Mouse (Mus musculus) CD4-positive, CD25-positive, alpha-beta regulatory T cell (primary cell): ENCODE measurements around the gene Pkig. TPM values are rescaled to one million over a fixed set of nuclear protein-coding genes. Genes with fewer than 3 reads are reported as not detected.

Experiments used
- polyA plus RNA-seq: library from polyadenylated mRNA; unstranded; fragments of 100-300 nt; shearing (Covaris generic); gene quantifications from one replicate; pipeline ENCODE4 v1.2.1, GENCODE M21; 2017

Pkig gene
- polyA plus RNA-seq: 4.4 TPM

DNA sequence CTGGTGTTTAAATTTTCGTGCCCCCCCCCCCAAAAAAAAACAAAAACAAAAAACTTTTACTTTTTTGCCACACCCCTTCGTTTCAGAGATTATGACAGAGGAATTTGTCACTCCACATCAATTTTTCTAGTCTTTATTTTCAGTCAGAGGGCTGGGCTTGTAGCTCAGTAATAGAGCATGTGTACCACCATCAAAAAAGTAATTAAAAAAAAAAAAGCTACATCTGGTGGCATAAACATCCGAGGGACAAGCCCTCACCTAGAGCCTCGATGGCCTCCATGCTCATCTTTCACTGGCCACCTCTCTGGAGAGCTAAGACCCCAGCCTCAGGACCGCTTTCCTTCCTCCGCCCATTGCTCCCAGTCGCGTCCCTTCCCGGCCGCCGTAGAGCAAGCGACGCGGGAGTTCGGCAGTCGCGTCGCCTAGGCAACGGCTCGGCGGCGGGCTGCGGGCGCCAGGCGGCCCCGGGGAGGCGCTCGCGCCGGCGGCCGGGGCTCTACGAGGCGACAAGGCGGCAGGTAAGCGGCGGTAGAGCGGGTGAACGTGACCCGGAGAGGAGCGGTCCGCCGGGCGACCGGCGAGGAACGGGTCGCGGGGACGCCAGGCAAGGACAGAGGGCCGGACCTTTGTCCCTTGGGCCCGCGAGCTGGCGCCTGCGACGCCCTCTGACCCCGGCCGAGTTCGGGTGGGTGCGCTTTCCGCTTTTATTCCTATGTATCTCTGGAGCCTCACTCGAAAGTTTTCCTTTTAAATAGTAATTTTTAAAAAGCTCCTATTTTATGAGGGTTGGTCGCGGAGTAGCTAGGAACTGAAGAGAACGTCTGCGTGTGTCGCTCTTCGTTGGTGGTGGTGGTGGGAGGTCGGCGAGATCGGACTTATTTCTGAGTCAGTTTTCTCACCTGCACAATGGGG, at the start of gene Pkig:
TSS of gene Pkig (plus strand) at position 412 of the 912 bp plus-strand sequence.

GRCm38 (mm10) chr2:163644575-163645385, 13.4 kb upstream of the Pkig start, which contains the start of gene Serinc3:
Serinc3 (minus strand) TSS chr2:163645131.

DNA sequence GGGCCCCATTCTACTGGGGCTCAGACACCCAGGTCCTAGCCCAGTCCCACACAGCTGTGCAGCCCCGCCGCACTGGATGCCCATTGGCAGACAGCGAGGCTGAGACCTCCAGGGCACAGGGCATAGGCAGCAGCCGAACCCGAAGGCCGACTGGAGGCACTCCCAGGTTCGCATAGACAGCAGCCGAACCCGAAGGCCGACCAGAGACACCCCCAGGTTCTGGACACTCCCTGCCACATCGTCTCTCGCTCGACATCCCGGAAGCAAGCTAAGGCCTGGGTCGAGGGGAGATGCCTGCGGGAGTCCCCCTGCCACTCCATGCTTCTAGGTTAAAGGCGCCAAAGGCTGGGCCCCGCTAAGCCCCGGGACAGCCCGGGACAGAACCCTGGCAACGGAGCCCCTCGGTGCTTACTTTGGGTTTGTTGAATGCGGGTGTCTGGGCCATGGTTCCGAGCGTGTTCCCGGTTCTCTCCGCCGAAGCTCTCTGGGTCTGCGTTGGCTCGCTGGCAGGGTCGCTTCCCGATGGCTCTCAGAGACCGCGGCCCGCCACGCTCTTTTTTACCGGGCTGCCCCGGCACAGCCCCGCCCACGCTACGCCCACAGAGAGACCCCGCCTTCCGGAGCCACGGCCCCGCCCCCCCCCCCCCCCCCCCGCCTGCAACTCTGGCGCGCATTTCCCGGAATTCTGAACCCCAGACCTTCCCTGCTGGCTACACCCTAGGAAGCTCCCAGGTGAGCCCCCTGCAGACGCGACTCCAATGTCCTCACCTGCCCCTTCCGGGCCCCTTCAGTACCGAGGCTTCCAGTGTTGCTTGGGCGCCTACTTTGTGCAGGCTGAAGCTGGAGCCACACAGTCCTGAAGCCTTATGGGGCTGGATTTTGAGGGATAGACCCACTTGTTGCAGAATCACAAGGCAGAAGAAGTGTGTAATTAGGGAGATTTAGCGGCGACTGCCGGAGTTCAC, 91.7 kb downstream of the Pkig start, which contains the start of gene Ada:
TSS of gene Ada (minus strand) at position 593 of the 965 bp plus-strand sequence.

Other genes with a start within 250 kb of the Pkig start
- gene Oser1, start 233.7 kb upstream of the Pkig start, polyA plus RNA-seq: 93.7 TPM
- gene Gdap1l1, start 219.9 kb upstream of the Pkig start, polyA plus RNA-seq: not detected
- 4.1 TPM for gene Fitm2, start 185.8 kb upstream of the Pkig start, polyA plus RNA-seq
- gene R3hdml, start 166.1 kb upstream of the Pkig start, polyA plus RNA-seq: not detected
- not detected for gene Hnf4a, start 151.6 kb upstream of the Pkig start, polyA plus RNA-seq
- gene Ttpal, start 56.1 kb upstream of the Pkig start, polyA plus RNA-seq: 58.2 TPM
- 508 TPM for gene Serinc3, start 13.3 kb upstream of the Pkig start, polyA plus RNA-seq
- gene Ada, start 91.9 kb downstream of the Pkig start, polyA plus RNA-seq: 14.0 TPM
- gene Ccn5, start 162.5 kb downstream of the Pkig start, polyA plus RNA-seq: not detected
- gene Kcnk15, start 195.3 kb downstream of the Pkig start, polyA plus RNA-seq: not detected